Mouse (Mus musculus) heart, postnatal 0 days (tissue): ENCODE results near the gene Cog8.

Source experiments
- CTCF ChIP-seq: IDR thresholded peaks from 2 replicates; pipeline ENCODE4 v1.5.1; 2016; ENCODE audit warnings: antibody characterized with exemption, control low read depth, low read depth
- EP300 ChIP-seq: IDR thresholded peaks from 2 replicates; pipeline ENCODE4 v1.6.1; 2016; ENCODE audit warnings: antibody characterized with exemption, low read depth

- no peak for TF ChIP-seq CTCF
- TF ChIP-seq EP300: no peak
These were observed 24.9 kb downstream of the Cog8 start for GRCm38 (mm10) chr8:107031577-107032090.
